Mouse (Mus musculus): ENCODE data around the gene Galnt14.

GRCm38 (mm10) chr17:73663237-73663636 is 47.0 kb downstream of the Galnt14 start:
- TF ChIP-seq CTCF (IDR thresholded peaks at IDR 0.05; ENCODE audit: borderline replicate concordance, insufficient read depth, low read length) (no peak), POLR2A (IDR thresholded peaks at IDR 0.05; ENCODE audit: low read depth, low read length) (no peak)
